Mouse (Mus musculus) megakaryocyte, embryonic 14.5 days (primary cell): Measurements from ENCODE around the gene Apom. TPM values are rescaled to one million over a fixed set of nuclear protein-coding genes. Genes with fewer than 3 reads are reported as not detected.

ENCODE experiments used
- H3K27me3 ChIP-seq: replicated peaks from 2 replicates; pipeline ENCODE3; 2012; ENCODE audit warnings: inconsistent platforms
- H3K36me3 ChIP-seq: replicated peaks from 2 replicates; pipeline ENCODE3; 2012; ENCODE audit warnings: low read length, inconsistent platforms, mixed read lengths
- H3K4me1 ChIP-seq: 2 replicates; pipeline ENCODE4 v1.6.1; 2012; ENCODE audit warnings: inconsistent platforms
- H3K4me3 ChIP-seq: replicated peaks from 2 replicates; pipeline ENCODE3; 2012; ENCODE audit warnings: moderate library complexity, mild to moderate bottlenecking, inconsistent platforms
- H3K9me3 ChIP-seq: 2 replicates; pipeline ENCODE4 v1.6.1; 2012; ENCODE audit warnings: inconsistent platforms
- FLI1 ChIP-seq: IDR thresholded peaks from 2 replicates; pipeline ENCODE4 v1.6.1; 2012; ENCODE audit warnings: low read length, inconsistent platforms, mixed read lengths
- GATA1 ChIP-seq: IDR thresholded peaks from 3 replicates; pipeline ENCODE4 v1.6.1; 2012; ENCODE audit warnings: mixed read lengths, low read length, inconsistent platforms, borderline replicate concordance
- polyA plus RNA-seq: library from polyadenylated mRNA; stranded (reverse); fragments of >175 nt; gene quantifications from 2 replicates; pipeline ENCODE4 v1.2.3, GENCODE M21; 2012; ENCODE audit warnings: low replicate concordance; ENCODE audit not compliant: insufficient read depth

The Apom gene
- polyA plus RNA-seq, result not detected in 2 replicates

GRCm38 (mm10) chr17:35131500-35132173 is at the start of gene Apom:
Apom (minus strand) TSS chr17:35132050.
- Histone ChIP-seq H3K4me1 (peaks cover 56% of the 10 kb centered on the region), H3K27me3 (no peaks in the 10 kb centered on the region), H3K36me3 (peaks cover 37% of the 10 kb centered on the region), H3K4me3 (peak within 1 kb of the TSS; percentile 53), H3K9me3 (no peaks in the 10 kb centered on the region)
- TF ChIP-seq GATA1 (no peak), FLI1 (no peak)

- no peak for TF ChIP-seq FLI1
- no peak for TF ChIP-seq GATA1
These were observed 48.2 kb upstream of the Apom start for GRCm38 (mm10) chr17:35180093-35180492.

GRCm38 (mm10) chr17:35178528-35178927 is 46.7 kb upstream of the Apom start:
- Histone ChIP-seq H3K27me3 (no peaks in the 10 kb centered on the region), H3K9me3 (no peaks in the 10 kb centered on the region), H3K4me3 (no peak overlapping the region), H3K4me1 (peaks cover 43% of the 10 kb centered on the region), H3K36me3 (peaks cover 28% of the 10 kb centered on the region)
- TF ChIP-seq GATA1 (no peak), FLI1 (no peak)

More at GRCm38 (mm10) chr17:35180093-35180492, 48.2 kb upstream of the Apom start:
- no peaks in the 10 kb centered on the region for H3K27me3 ChIP-seq
- H3K9me3 ChIP-seq, result no peaks in the 10 kb centered on the region
- no peak overlapping the region for H3K4me3 ChIP-seq
- H3K4me1 ChIP-seq, result peaks cover 44% of the 10 kb centered on the region
- H3K36me3 ChIP-seq, result peaks cover 43% of the 10 kb centered on the region

DNA sequence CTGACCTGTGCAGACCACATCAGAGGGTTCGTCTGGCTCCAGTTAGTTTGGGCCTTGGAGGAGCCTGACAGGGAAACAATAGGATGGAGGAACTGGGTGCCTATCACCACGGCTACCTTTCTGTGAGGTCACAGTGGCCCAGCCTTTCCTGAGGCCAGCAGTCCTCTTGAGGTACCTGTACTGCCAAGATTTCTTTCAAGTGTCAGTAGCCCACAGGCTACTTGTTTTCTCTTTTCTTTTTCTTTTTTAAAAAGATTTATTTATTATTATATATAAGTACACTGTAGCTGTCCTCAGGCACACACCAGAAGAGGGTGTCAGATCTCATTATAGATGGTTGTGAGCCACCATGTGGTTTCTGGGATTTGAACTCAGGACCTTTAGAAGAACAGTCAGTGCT is 44.1 kb upstream of the Apom start, which contains the start of gene Aif1:
Aif1 (minus strand) TSS at position 101 of the 400 bp plus-strand sequence.
- Histone ChIP-seq H3K4me1 (peaks cover 59% of the 10 kb centered on the region), H3K36me3 (peaks cover 21% of the 10 kb centered on the region), H3K27me3 (no peaks in the 10 kb centered on the region), H3K4me3 (no peak within 1 kb of the TSS), H3K9me3 (no peaks in the 10 kb centered on the region)
- TF ChIP-seq FLI1, result no peak
- no peak for TF ChIP-seq GATA1

DNA sequence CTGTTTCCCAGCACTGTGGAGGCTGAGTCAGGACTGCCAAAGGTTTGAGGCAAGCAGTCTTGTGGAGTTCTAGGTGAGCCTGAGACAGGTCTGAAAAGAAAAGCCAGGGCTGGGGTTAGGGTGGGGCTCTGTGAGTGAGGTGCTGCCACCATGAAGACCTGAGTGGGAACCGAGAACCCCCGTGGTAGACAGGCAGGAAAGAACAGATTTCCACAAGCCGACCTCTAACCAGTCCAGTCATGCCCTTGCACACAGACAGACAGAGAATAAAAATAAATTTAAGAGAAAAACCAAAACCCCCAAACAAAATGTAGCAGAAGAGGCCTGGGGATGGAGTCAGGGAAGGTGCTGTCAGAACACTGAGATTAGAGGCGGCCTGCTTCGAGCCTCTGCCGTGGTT is 43.5 kb upstream of the Apom start:
- TF ChIP-seq GATA1, result no peak
- TF ChIP-seq FLI1, result no peak
- H3K4me3 ChIP-seq, result no peak overlapping the region
- peaks cover 19% of the 10 kb centered on the region for H3K36me3 ChIP-seq
- no peaks in the 10 kb centered on the region for H3K9me3 ChIP-seq
- H3K27me3 ChIP-seq, result no peaks in the 10 kb centered on the region
- peaks cover 58% of the 10 kb centered on the region for H3K4me1 ChIP-seq

GRCm38 (mm10) chr17:35174201-35174977 is 42.5 kb upstream of the Apom start:
- H3K9me3 ChIP-seq, result no peaks in the 10 kb centered on the region
- TF ChIP-seq GATA1 (no peak), FLI1 (no peak)
- peak overlapping the region; percentile 19 for H3K4me3 ChIP-seq
- H3K36me3 ChIP-seq, result peaks cover 9% of the 10 kb centered on the region
- peaks cover 52% of the 10 kb centered on the region for H3K4me1 ChIP-seq
- no peaks in the 10 kb centered on the region for H3K27me3 ChIP-seq

- Histone ChIP-seq H3K4me1 (peaks cover 51% of the 10 kb centered on the region), H3K4me3 (peak overlapping the region; percentile 80), H3K27me3 (no peaks in the 10 kb centered on the region), H3K36me3 (peaks cover 4% of the 10 kb centered on the region), H3K9me3 (no peaks in the 10 kb centered on the region)
- no peak for TF ChIP-seq GATA1
- no peak for TF ChIP-seq FLI1
These were observed 41.5 kb upstream of the Apom start for GRCm38 (mm10) chr17:35173329-35173728.

GRCm38 (mm10) chr17:35172445-35173234 is 40.8 kb upstream of the Apom start:
- Histone ChIP-seq H3K9me3 (no peaks in the 10 kb centered on the region), H3K27me3 (no peaks in the 10 kb centered on the region), H3K4me1 (peaks cover 53% of the 10 kb centered on the region), H3K4me3 (peak overlapping the region; percentile 78), H3K36me3 (peaks cover 5% of the 10 kb centered on the region)
- TF ChIP-seq GATA1, result no peak
- no peak for TF ChIP-seq FLI1

DNA sequence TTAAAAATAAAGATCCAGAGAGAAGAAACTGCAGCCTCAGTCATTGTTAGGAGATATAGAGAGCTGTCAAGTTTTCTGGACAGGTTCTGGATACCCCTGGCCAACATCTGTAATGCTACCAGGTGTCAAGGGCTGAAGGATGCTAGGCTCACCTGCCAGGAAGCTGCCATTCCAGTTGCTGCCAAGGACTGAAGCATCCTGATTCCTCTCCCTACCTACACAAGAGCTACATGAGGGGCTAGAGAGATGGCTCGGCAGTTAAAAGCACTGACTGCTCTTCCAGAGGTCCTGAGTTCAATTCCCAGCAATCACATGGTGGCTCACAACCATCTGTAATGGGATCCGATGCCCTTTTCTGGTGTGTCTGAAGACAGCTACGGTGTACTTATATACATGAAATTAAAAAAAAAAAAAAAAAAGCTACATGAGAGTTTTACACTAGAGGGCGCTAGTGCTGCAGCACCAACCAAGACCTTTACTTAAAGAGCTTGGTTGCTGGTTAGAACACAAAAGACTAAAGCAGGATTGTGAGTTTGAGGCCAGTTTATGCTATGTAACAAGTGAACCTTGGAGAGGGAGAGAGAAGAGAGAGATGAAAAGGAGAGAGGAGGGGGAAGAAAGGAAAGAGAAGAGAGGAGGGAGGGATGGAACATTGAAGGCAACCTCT is 36.8 kb upstream of the Apom start:
- TF ChIP-seq FLI1 (no peak), GATA1 (no peak)
- Histone ChIP-seq H3K9me3 (no peaks in the 10 kb centered on the region), H3K4me1 (peaks cover 50% of the 10 kb centered on the region), H3K4me3 (no peak overlapping the region), H3K27me3 (no peaks in the 10 kb centered on the region), H3K36me3 (peaks cover 6% of the 10 kb centered on the region)
